In the genomic region with DNA sequence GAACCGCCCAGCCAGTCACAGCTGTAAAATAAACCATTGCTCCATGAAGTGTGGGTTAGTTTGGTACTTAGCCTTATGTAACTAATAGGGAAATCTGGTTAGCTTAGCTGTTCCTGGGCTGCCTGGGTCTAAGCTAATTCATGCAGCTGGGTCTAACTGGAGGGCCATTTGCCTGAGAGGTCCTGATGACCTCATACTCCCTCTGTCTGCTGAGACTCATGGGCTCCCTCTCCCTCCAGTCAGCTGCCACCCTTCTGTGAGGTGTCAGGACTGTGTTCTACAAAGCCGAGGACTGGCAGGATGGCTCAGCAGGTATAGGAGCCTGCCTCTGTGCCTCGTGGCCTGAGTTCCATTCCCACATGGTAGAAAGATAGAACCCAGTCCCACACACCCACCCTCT, we compare ENCODE assay signal across 23 mouse cellular contexts. TPM values are rescaled to one million over a fixed set of nuclear protein-coding genes. Genes with fewer than 3 reads are reported as not detected.
"Had no signal": no experiment of that assay in that cellular context is flagged by ENCODE, and none has a peak within 500 bp of the region (broad histone marks: within the 10 kb centered on the region; RNA-seq: fewer than 3 reads in every experiment).

No protein-coding gene starts in this region.

- DNase-seq: kidney, adult 2 months; kidney, postnatal 36 days; layer of hippocampus, adult 9-11 months; layer of hippocampus, postnatal 36 days; lung, embryonic 14.5 days; lung, postnatal 10 days; lung, postnatal 4 days; right cerebral cortex, adult 18-20 months; thymus, postnatal 4 days had no signal

- H3K9me3 ChIP-seq: limb, embryonic 15.5 days; liver, embryonic 12.5 days; midbrain, embryonic 13.5 days; neural tube, embryonic 12.5 days had no signal

- H3K9ac ChIP-seq: limb, embryonic 15.5 days; liver, embryonic 12.5 days; lung, embryonic 14.5 days; midbrain, embryonic 13.5 days; neural tube, embryonic 12.5 days had no signal

- H3K36me3 ChIP-seq: limb, embryonic 15.5 days; liver, embryonic 12.5 days; neural tube, embryonic 12.5 days had no signal

- H3K4me3 ChIP-seq: limb, embryonic 15.5 days; liver, embryonic 12.5 days; midbrain, embryonic 13.5 days; neural tube, embryonic 12.5 days had no signal

- H3K4me1 ChIP-seq: liver, embryonic 12.5 days had no signal

- H3K27ac ChIP-seq: kidney, postnatal 0 days; limb, embryonic 15.5 days; liver, embryonic 12.5 days; midbrain, embryonic 13.5 days; neural tube, embryonic 12.5 days; stomach, postnatal 0 days had no signal

- H3K4me2 ChIP-seq: limb, embryonic 15.5 days; liver, embryonic 12.5 days; lung, embryonic 14.5 days; midbrain, embryonic 13.5 days; neural tube, embryonic 12.5 days had no signal

- ATAC-seq: liver, embryonic 12.5 days had no signal

RNA-seq across cellular contexts. Expression of gene 1700025C18Rik, which starts 59.2 kb away (rescaled TPM):
- total RNA-seq: layer of hippocampus, adult 18-20 months; layer of hippocampus, postnatal 36 days; left cerebral cortex, adult 8-10 months; left cerebral cortex, postnatal 25 days; megakaryocyte, adult 5-6 weeks; monocyte, adult 5-6 weeks; neutrophil, adult 5-6 weeks had no signal
- polyA plus RNA-seq: kidney, adult 2 months; kidney, postnatal 0 days; limb, embryonic 11.5 days; limb, embryonic 15.5 days; liver, embryonic 12.5 days; liver, embryonic 16.5 days; lung, embryonic 14.5 days; midbrain, embryonic 13.5 days; neural tube, embryonic 12.5 days; stomach, postnatal 0 days had no signal
